Mouse (Mus musculus): ENCODE results near the gene Tmem95. TPM values are rescaled to one million over a fixed set of nuclear protein-coding genes. Genes with fewer than 3 reads are reported as not detected.
A peak's percentile ranks its signal among the peaks of the same experiment; 100 is the strongest.
"Not testable (repeated sequence)": the region's sequence is repeated elsewhere in the genome, so short reads cannot be mapped to it uniquely, and the experiment has no call there.

The Tmem95 gene
- polyA plus RNA-seq, 1 experiment: not detected

GRCm38 (mm10) chr11:69920266-69921031 is 42.6 kb upstream of the Tmem95 start:
- peak overlapping the region; percentile 85 for H3K4me3 ChIP-seq (ENCODE audit: low read depth, low read length)
- peak overlapping the region; percentile 93 for H3K27ac ChIP-seq (ENCODE audit: insufficient read depth, low read length)
- no peak for TF ChIP-seq CTCF (IDR thresholded peaks at IDR 0.05; ENCODE audit: low read depth, low read length)
- no peak for TF ChIP-seq POLR2A (IDR thresholded peaks at IDR 0.05; ENCODE audit: insufficient read depth, low read length)
- TF ChIP-seq EP300 (IDR thresholded peaks at IDR 0.05; ENCODE audit: insufficient read depth, low read depth, low read length): no peak
- no peaks in the 10 kb centered on the region for H3K9me3 ChIP-seq (replicated peaks; ENCODE audit: control insufficient read depth, insufficient read depth, low read length, poor library complexity, severe bottlenecking)
- H3K36me3 ChIP-seq (ENCODE audit: control insufficient read depth, insufficient read depth, low read length, poor library complexity, severe bottlenecking): peaks cover 39% of the 10 kb centered on the region
- H3K27me3 ChIP-seq (ENCODE audit: control insufficient read depth, insufficient read depth, low read length, poor library complexity, severe bottlenecking): no peaks in the 10 kb centered on the region
- H3K4me1 ChIP-seq (ENCODE audit: control insufficient read depth, insufficient read depth, low read length): peaks cover 2% of the 10 kb centered on the region
- peak overlapping the region; percentile 99 for H3K9ac ChIP-seq (ENCODE audit: low read depth, poor library complexity, severe bottlenecking)

DNA sequence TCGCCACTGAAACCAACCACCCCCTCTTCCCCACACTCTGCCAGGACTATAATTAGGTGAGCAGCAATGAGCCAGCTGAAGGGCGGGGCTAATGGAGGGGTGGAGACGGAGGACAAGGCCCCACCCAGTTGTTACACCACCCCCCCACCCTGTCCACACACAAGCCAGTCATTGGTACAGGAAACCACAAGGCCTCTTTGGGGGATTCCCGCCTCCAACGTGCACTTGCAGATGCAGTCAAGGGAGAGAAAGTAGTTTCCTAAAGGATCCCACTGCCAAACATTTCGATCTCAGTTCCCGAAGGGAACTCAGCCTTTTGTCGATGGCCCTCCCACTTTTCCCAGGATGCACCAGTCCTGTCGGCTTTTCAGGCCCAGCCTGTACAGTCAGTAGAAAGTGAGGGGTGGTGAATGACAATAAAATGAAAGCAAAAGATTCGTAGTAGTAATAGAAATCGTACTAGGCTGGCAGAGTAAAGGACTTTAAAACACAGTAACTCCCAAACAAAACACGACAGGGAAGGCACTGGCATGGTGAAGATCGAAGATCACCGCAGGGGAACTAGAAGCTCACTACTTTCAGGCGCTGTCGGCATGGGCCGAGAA is 41.9 kb upstream of the Tmem95 start:
- Histone ChIP-seq H3K36me3 (ENCODE audit: control insufficient read depth, insufficient read depth, low read length, poor library complexity, severe bottlenecking) (peaks cover 39% of the 10 kb centered on the region), H3K4me3 (ENCODE audit: low read depth, low read length) (peak overlapping the region; percentile 85), H3K27ac (ENCODE audit: insufficient read depth, low read length) (peak overlapping the region; percentile 93), H3K9me3 (replicated peaks; ENCODE audit: control insufficient read depth, insufficient read depth, low read length, poor library complexity, severe bottlenecking) (no peaks in the 10 kb centered on the region), H3K9ac (ENCODE audit: low read depth, poor library complexity, severe bottlenecking) (peak overlapping the region; percentile 99), H3K27me3 (ENCODE audit: control insufficient read depth, insufficient read depth, low read length, poor library complexity, severe bottlenecking) (no peaks in the 10 kb centered on the region), H3K4me1 (ENCODE audit: control insufficient read depth, insufficient read depth, low read length) (peaks cover 2% of the 10 kb centered on the region)
- TF ChIP-seq CTCF (IDR thresholded peaks at IDR 0.05; ENCODE audit: low read depth, low read length) (no peak), POLR2A (IDR thresholded peaks at IDR 0.05; ENCODE audit: insufficient read depth, low read length) (no peak)

- H3K27me3 ChIP-seq (ENCODE audit: control insufficient read depth, insufficient read depth, low read length, poor library complexity, severe bottlenecking): no peaks in the 10 kb centered on the region
- H3K36me3 ChIP-seq (ENCODE audit: control insufficient read depth, insufficient read depth, low read length, poor library complexity, severe bottlenecking): peaks cover 39% of the 10 kb centered on the region
- H3K4me3 ChIP-seq (ENCODE audit: low read depth, low read length): peak overlapping the region; percentile 16; the same call in 1 of the 2 replicates
- H3K9me3 ChIP-seq (replicated peaks; ENCODE audit: control insufficient read depth, insufficient read depth, low read length, poor library complexity, severe bottlenecking): no peaks in the 10 kb centered on the region
- peaks cover 2% of the 10 kb centered on the region for H3K4me1 ChIP-seq (ENCODE audit: control insufficient read depth, insufficient read depth, low read length)
- no peak overlapping the region for H3K27ac ChIP-seq (ENCODE audit: insufficient read depth, low read length)
- TF ChIP-seq CTCF (IDR thresholded peaks at IDR 0.05; ENCODE audit: low read depth, low read length) (no peak), POLR2A (IDR thresholded peaks at IDR 0.05; ENCODE audit: insufficient read depth, low read length) (no peak)
- H3K9ac ChIP-seq (ENCODE audit: low read depth, poor library complexity, severe bottlenecking): peak overlapping the region; percentile 99
Measured at GRCm38 (mm10) chr11:69919053-69919452, 41.2 kb upstream of the Tmem95 start.

DNA sequence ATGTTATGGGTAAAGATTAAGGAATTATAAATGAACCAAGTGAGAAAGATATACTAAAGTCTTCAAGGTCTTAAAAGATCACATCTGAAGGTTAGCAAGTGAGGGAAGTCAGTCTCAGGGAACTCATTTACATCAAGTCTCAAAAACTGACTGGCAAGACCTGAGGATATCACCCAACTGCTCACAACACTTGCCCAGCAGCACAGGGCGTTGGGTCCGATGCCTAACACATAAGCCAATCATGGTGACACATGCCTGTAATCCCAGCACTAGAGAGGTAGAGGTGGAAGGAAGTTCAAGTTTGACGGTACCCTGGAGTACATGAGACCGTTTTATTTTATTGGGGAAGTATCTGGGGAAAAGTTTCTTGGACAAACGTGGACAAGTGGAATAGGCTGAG is 40.3 kb upstream of the Tmem95 start:
- Histone ChIP-seq H3K27ac (ENCODE audit: insufficient read depth, low read length) (no peak overlapping the region), H3K4me3 (ENCODE audit: low read depth, low read length) (no peak overlapping the region), H3K9me3 (replicated peaks; ENCODE audit: control insufficient read depth, insufficient read depth, low read length, poor library complexity, severe bottlenecking) (no peaks in the 10 kb centered on the region), H3K4me1 (ENCODE audit: control insufficient read depth, insufficient read depth, low read length) (peaks cover 2% of the 10 kb centered on the region), H3K36me3 (ENCODE audit: control insufficient read depth, insufficient read depth, low read length, poor library complexity, severe bottlenecking) (peaks cover 39% of the 10 kb centered on the region), H3K9ac (ENCODE audit: low read depth, poor library complexity, severe bottlenecking) (no peak overlapping the region), H3K27me3 (ENCODE audit: control insufficient read depth, insufficient read depth, low read length, poor library complexity, severe bottlenecking) (no peaks in the 10 kb centered on the region)
- no peak for TF ChIP-seq EP300 (IDR thresholded peaks at IDR 0.05; ENCODE audit: insufficient read depth, low read depth, low read length)
- TF ChIP-seq POLR2A (IDR thresholded peaks at IDR 0.05; ENCODE audit: insufficient read depth, low read length): no peak
- no peak for TF ChIP-seq CTCF (IDR thresholded peaks at IDR 0.05; ENCODE audit: low read depth, low read length)

GRCm38 (mm10) chr11:69917379-69917948 is 39.6 kb upstream of the Tmem95 start:
- TF ChIP-seq POLR2A (IDR thresholded peaks at IDR 0.05; ENCODE audit: insufficient read depth, low read length) (no peak), CTCF (IDR thresholded peaks at IDR 0.05; ENCODE audit: low read depth, low read length) (no peak), EP300 (IDR thresholded peaks at IDR 0.05; ENCODE audit: insufficient read depth, low read depth, low read length) (no peak)
- H3K4me1 ChIP-seq (ENCODE audit: control insufficient read depth, insufficient read depth, low read length): peaks cover 2% of the 10 kb centered on the region
- no peak overlapping the region for H3K4me3 ChIP-seq (ENCODE audit: low read depth, low read length)

DNA sequence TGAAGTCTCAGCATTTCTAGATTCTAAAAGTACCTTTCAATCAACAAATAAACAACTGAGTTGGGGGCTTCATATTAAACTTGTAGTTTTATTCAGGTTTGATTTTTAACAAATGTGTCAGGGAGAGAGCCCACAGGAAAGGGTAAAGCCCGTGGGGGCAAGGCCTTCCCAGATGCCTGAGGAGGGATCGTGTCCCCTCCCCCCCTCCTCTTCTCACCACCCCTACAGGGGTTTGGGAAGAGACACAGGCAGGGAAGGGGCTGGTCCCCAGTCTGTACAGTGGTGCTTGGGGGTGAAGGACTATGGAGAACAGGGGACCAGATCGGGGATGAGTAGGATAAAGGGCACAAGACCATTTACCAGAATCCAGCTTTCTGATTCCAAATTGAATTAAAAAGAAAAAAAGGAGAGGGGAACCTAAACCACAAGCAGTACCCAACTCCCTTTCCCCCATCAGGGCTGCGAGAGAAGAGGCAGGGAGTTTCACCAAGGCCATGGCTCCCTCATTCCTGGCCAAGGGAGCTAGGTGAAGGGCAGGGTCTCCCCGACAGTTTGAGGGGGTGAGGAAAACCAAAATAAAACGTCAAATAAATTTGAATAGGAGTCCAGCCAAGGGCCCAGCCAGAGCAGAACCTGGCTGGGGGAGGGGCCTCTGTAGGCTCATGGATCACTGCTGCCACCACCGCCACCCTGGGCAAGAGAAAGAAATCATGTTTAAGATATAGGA is 39.0 kb upstream of the Tmem95 start:
- not testable (repeated sequence) for H3K27ac ChIP-seq (ENCODE audit: insufficient read depth, low read length); H3K27me3 ChIP-seq (ENCODE audit: control insufficient read depth, insufficient read depth, low read length, poor library complexity, severe bottlenecking); H3K4me1 ChIP-seq (ENCODE audit: control insufficient read depth, insufficient read depth, low read length); H3K9me3 ChIP-seq (replicated peaks; ENCODE audit: control insufficient read depth, insufficient read depth, low read length, poor library complexity, severe bottlenecking); H3K4me3 ChIP-seq (ENCODE audit: low read depth, low read length); H3K9ac ChIP-seq (ENCODE audit: low read depth, poor library complexity, severe bottlenecking)
- peaks cover 39% of the 10 kb centered on the region for H3K36me3 ChIP-seq (ENCODE audit: control insufficient read depth, insufficient read depth, low read length, poor library complexity, severe bottlenecking)

More at GRCm38 (mm10) chr11:69917379-69917948, 39.6 kb upstream of the Tmem95 start:
- no peak overlapping the region for H3K27ac ChIP-seq (ENCODE audit: insufficient read depth, low read length)
- peaks cover 39% of the 10 kb centered on the region for H3K36me3 ChIP-seq (ENCODE audit: control insufficient read depth, insufficient read depth, low read length, poor library complexity, severe bottlenecking)
- no peak overlapping the region for H3K9ac ChIP-seq (ENCODE audit: low read depth, poor library complexity, severe bottlenecking)
- no peaks in the 10 kb centered on the region for H3K9me3 ChIP-seq (replicated peaks; ENCODE audit: control insufficient read depth, insufficient read depth, low read length, poor library complexity, severe bottlenecking)
- H3K27me3 ChIP-seq (ENCODE audit: control insufficient read depth, insufficient read depth, low read length, poor library complexity, severe bottlenecking): no peaks in the 10 kb centered on the region

All from ES-Bruce4 (cell line).